Mouse (Mus musculus) monocyte, adult 2 months (primary cell): ENCODE measurements around the gene Gm21440.
"Not testable (repeated sequence)": the region's sequence is repeated elsewhere in the genome, so short reads cannot be mapped to it uniquely, and the experiment has no call there.

ENCODE experiments used
- DNase-seq, 2 experiments: peaks; one replicate each; pipeline ENCODE4 v3.0.0; 2022; ENCODE audit warnings: low spot score in 2 of 2, low read depth in 1 of 2

The Gm21440 gene

DNA sequence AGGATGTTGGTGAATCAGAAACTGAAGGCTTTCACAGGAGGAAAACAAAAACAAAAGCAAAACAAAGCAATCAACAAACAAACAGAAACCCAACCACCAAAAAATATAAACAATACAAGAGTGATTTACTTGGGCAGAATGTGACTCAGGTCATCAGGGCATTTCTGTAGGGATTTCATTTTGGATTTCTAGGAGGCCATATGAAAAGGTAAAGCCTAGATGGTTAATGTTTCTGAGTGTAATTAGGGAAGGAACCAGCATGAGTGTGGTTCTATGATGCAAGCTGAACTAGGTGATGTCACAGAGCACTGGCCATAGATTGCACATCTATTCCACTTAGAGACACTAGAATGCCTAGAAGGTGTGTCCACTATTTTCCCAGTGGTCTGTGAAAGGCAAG lies at the start of gene Gm21440, which contains the start of gene Gm21454:
TSS of gene Gm21440 (plus strand) at position 301 of the 400 bp plus-strand sequence.
TSS of gene Gm21454 (plus strand) at position 352 of the 400 bp plus-strand sequence.
- DNase-seq = not testable (repeated sequence)

DNA sequence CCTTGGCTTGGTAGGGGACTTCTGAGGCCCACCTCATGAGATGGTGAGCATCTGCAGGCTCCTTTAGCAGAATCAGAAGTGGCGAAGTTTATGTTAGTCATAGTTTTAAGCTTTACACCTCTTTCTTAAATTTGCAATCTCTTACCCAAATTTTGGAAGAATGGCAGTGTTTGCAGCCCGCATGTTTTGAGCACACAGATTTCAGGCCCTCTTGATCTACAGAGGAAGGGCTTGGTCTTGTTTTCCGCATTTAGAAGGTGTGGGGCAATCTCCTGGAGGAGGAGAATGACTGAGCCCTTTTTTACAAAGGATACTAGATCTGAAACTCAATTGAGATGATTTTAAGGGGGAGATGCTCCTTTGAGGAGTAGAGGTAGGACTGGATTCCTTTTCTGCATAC lies 28.4 kb upstream of the Gm21440 start, which contains the start of gene Gm21828:
TSS of gene Gm21828 (minus strand) at position 101 of the 400 bp plus-strand sequence.
- DNase-seq = not testable (repeated sequence)
